Mouse (Mus musculus): ENCODE measurements at regions not wholly inside any gene's neighbourhood (a gene's known extent, or its start where the extent isn't known, plus 50 kb on each side); places are given as distances from the start of the nearest gene placed in this dataset.

DNA sequence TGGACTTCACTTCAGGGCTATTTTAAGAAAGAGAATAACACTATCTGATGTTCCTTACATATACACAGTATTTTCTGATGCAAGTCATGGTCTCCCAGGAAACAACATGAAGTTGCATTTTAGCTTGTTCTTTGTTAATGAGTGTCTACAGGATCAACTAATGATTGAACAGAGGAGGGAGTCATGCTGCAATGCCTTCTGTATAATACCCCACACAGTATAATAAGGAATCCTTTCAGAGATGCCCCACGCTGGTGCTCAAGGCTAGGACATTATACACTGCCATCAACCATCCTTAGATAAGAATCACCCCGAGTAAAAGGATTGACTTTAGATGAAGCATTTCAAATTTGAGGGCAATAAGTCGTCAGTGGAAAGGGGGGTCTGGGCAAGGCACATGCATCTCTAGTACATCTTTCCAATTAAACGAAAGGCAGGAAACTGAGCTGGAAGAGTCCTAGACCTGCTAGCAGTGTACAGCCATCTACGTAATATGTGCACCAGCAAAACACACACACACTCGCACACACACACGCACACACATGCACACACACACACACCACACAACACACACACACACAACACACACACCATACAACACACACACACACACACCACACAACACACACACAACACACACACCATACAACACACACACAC lies 252.6 kb upstream of the Rag2 start:
- no peaks in the 10 kb centered on the region for H3K4me1 ChIP-seq (replicated peaks; ENCODE audit: control insufficient read depth, insufficient read depth, low read length)
- no peak for TF ChIP-seq CTCF (IDR thresholded peaks at IDR 0.05; ENCODE audit: borderline replicate concordance, control insufficient read depth, extremely low read depth, insufficient read depth, low read length, poor library complexity)
- TF ChIP-seq POLR2A (IDR thresholded peaks at IDR 0.05; ENCODE audit: control insufficient read depth, extremely low read depth, insufficient read depth, low read length, poor library complexity) = no peak
- H3K27me3 ChIP-seq (ENCODE audit: control insufficient read depth, insufficient read depth, low read length) = no peaks in the 10 kb centered on the region
- H3K36me3 ChIP-seq (ENCODE audit: control insufficient read depth, insufficient read depth, low read length) = no peaks in the 10 kb centered on the region
- H3K27ac ChIP-seq (ENCODE audit: control insufficient read depth, insufficient read depth, low read length) = no peak overlapping the region
- no peak for DNase-seq
- no peak overlapping the region for H3K4me3 ChIP-seq (ENCODE audit: control insufficient read depth, insufficient read depth, low read length)
- 92% methylated on average over 7 of the region's 7 CpGs for WGBS

GRCm38 (mm10) chr2:101380595-101380994 lies 243.9 kb upstream of the Rag2 start:
- Histone ChIP-seq H3K27ac (ENCODE audit: control insufficient read depth, insufficient read depth, low read length) (no peak overlapping the region), H3K36me3 (ENCODE audit: control insufficient read depth, insufficient read depth, low read length) (no peaks in the 10 kb centered on the region), H3K4me3 (ENCODE audit: control insufficient read depth, insufficient read depth, low read length) (no peak overlapping the region), H3K4me1 (replicated peaks; ENCODE audit: control insufficient read depth, insufficient read depth, low read length) (no peaks in the 10 kb centered on the region), H3K27me3 (ENCODE audit: control insufficient read depth, insufficient read depth, low read length) (no peaks in the 10 kb centered on the region)
- DNase-seq = no peak
- TF ChIP-seq POLR2A (IDR thresholded peaks at IDR 0.05; ENCODE audit: control insufficient read depth, extremely low read depth, insufficient read depth, low read length, poor library complexity) = no peak
- TF ChIP-seq CTCF (IDR thresholded peaks at IDR 0.05; ENCODE audit: borderline replicate concordance, control insufficient read depth, extremely low read depth, insufficient read depth, low read length, poor library complexity) = no peak
- WGBS = 53% methylated on average over 6 of the region's 6 CpGs

DNA sequence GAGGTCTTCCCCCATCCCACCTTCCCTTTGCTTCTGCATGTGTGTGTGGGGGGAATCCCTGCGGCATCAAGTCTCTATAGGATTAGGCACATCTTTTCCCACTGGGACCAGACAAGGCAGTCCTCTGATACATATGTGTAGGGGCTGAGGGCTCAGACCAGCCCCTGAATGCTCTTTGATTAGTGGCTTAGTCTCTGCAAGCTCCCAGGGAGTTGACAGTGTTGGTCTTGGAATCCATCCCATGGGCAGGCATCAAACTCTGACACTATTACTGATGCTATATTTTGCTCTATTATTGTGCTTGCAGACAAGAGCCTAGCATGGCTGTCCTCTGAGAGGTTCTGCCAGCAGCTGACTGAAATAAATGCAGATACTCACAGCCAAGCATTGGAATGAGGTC lies 209.5 kb upstream of the Rag2 start:
- TF ChIP-seq POLR2A (IDR thresholded peaks at IDR 0.05; ENCODE audit: control insufficient read depth, extremely low read depth, insufficient read depth, low read length, poor library complexity) (no peak), CTCF (IDR thresholded peaks at IDR 0.05; ENCODE audit: borderline replicate concordance, control insufficient read depth, extremely low read depth, insufficient read depth, low read length, poor library complexity) (no peak)
- no peak for DNase-seq
- Histone ChIP-seq H3K27me3 (ENCODE audit: control insufficient read depth, insufficient read depth, low read length) (no peaks in the 10 kb centered on the region), H3K27ac (ENCODE audit: control insufficient read depth, insufficient read depth, low read length) (no peak overlapping the region), H3K36me3 (ENCODE audit: control insufficient read depth, insufficient read depth, low read length) (no peaks in the 10 kb centered on the region), H3K4me3 (ENCODE audit: control insufficient read depth, insufficient read depth, low read length) (no peak overlapping the region), H3K4me1 (replicated peaks; ENCODE audit: control insufficient read depth, insufficient read depth, low read length) (no peaks in the 10 kb centered on the region)
- 100% methylated on average over 1 of the region's 1 CpGs for WGBS

DNA sequence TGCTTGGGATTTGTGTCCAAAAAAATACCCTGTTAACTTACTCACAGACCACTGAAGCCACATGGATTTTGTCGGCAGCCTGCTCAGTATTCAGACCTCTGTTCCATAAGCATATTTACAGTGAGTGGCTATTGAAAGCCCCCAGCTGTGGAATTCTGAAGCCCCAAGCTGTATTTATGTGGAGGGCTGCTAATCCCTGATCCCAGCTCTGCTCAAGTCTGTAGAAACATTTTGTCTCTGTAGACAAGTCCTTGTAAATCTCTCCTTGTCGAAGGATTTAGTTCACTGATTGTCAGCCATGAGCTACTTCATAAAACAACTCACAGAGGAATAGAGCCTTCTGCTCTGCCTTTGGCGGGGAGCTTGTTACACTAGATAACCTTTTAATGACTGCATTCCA lies 207.8 kb upstream of the Rag2 start:
- no peaks in the 10 kb centered on the region for H3K27me3 ChIP-seq (ENCODE audit: control insufficient read depth, insufficient read depth, low read length)
- H3K36me3 ChIP-seq (ENCODE audit: control insufficient read depth, insufficient read depth, low read length) = no peaks in the 10 kb centered on the region
- H3K27ac ChIP-seq (ENCODE audit: control insufficient read depth, insufficient read depth, low read length) = no peak overlapping the region
- H3K4me1 ChIP-seq (replicated peaks; ENCODE audit: control insufficient read depth, insufficient read depth, low read length) = no peaks in the 10 kb centered on the region
- no peak for TF ChIP-seq CTCF (IDR thresholded peaks at IDR 0.05; ENCODE audit: borderline replicate concordance, control insufficient read depth, extremely low read depth, insufficient read depth, low read length, poor library complexity)
- no peak for TF ChIP-seq POLR2A (IDR thresholded peaks at IDR 0.05; ENCODE audit: control insufficient read depth, extremely low read depth, insufficient read depth, low read length, poor library complexity)
- DNase-seq = no peak
- WGBS = 88% methylated on average over 3 of the region's 3 CpGs
- H3K4me3 ChIP-seq (ENCODE audit: control insufficient read depth, insufficient read depth, low read length) = no peak overlapping the region

- H3K36me3 ChIP-seq (ENCODE audit: control insufficient read depth, insufficient read depth, low read length) = no peaks in the 10 kb centered on the region
- 85% methylated on average over 8 of the region's 8 CpGs for WGBS
- H3K27ac ChIP-seq (ENCODE audit: control insufficient read depth, insufficient read depth, low read length) = no peak overlapping the region
- no peaks in the 10 kb centered on the region for H3K27me3 ChIP-seq (ENCODE audit: control insufficient read depth, insufficient read depth, low read length)
- H3K4me1 ChIP-seq (replicated peaks; ENCODE audit: control insufficient read depth, insufficient read depth, low read length) = no peaks in the 10 kb centered on the region
- no peak overlapping the region for H3K4me3 ChIP-seq (ENCODE audit: control insufficient read depth, insufficient read depth, low read length)
- no peak for TF ChIP-seq CTCF (IDR thresholded peaks at IDR 0.05; ENCODE audit: borderline replicate concordance, control insufficient read depth, extremely low read depth, insufficient read depth, low read length, poor library complexity)
- no peak for TF ChIP-seq POLR2A (IDR thresholded peaks at IDR 0.05; ENCODE audit: control insufficient read depth, extremely low read depth, insufficient read depth, low read length, poor library complexity)
- DNase-seq = no peak
These were observed 191.2 kb upstream of the Rag2 start for GRCm38 (mm10) chr2:101433141-101433895.

DNA sequence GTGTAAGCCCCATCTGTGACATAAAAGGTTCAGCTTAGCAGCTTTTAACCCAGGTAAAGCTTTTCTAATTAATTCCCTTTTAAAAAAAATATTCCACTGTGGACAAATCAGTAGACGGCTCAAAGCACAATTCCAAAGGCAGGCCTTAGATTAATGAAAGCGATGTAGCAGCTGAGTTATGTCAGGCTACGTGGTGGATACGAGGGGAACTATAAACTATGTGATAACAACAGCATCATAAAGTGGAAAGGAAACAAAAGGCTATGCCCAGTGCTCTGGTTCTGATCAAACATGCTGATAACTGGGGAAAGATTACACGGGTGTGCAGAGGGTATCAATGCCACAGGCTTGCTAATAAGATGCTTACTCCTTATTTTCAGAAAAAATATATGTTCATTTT lies 184.3 kb upstream of the Rag2 start:
- TF ChIP-seq POLR2A (IDR thresholded peaks at IDR 0.05; ENCODE audit: control insufficient read depth, extremely low read depth, insufficient read depth, low read length, poor library complexity) = no peak
- TF ChIP-seq CTCF (IDR thresholded peaks at IDR 0.05; ENCODE audit: borderline replicate concordance, control insufficient read depth, extremely low read depth, insufficient read depth, low read length, poor library complexity) = no peak
- WGBS = 71% methylated on average over 5 of the region's 5 CpGs

More for the DNA sequence above, 184.3 kb upstream of the Rag2 start:
- H3K27ac ChIP-seq (ENCODE audit: control insufficient read depth, insufficient read depth, low read length) = no peak overlapping the region
- H3K4me1 ChIP-seq (replicated peaks; ENCODE audit: control insufficient read depth, insufficient read depth, low read length) = no peaks in the 10 kb centered on the region
- no peaks in the 10 kb centered on the region for H3K36me3 ChIP-seq (ENCODE audit: control insufficient read depth, insufficient read depth, low read length)
- H3K27me3 ChIP-seq (ENCODE audit: control insufficient read depth, insufficient read depth, low read length) = no peaks in the 10 kb centered on the region
- no peak for DNase-seq
- H3K4me3 ChIP-seq (ENCODE audit: control insufficient read depth, insufficient read depth, low read length) = no peak overlapping the region
